Mouse (Mus musculus) skeletal muscle tissue, postnatal 0 days (tissue): ENCODE data around the gene Lama2. TPM values are rescaled to one million over a fixed set of nuclear protein-coding genes. Genes with fewer than 3 reads are reported as not detected.

Source experiments
- polyA plus RNA-seq: library from polyadenylated mRNA; unstranded; fragments of >200 nt; fragmentation: Nextera tagmentation; extraction: Ambion mirVana; gene quantifications from 2 replicates; pipeline ENCODE4 v1.2.1, GENCODE M21; 2015

The Lama2 gene
- 35.2 and 35.6 TPM in 2 replicates for polyA plus RNA-seq

DNA sequence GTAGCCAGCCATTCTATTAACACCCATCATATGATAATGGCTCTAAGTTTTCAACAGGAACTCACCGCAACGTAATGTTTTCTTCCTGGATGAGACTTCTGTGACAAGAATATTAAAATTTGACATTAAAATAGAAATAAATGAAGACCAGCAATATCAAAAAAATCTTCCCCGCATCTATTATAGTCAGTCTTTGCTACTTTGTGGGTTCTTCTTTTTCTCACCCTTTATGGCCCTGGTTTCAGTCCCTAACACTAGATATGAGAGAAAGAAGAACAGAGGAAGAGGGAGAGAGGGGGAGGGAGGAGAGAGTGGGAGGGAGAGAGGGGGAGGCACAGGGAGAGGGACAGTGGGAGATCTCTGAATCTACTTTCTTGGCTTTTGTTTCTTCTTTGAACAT, at the start of gene Lama2:
Lama2 (minus strand) TSS at position 101 of the 400 bp plus-strand sequence.

